Mouse (Mus musculus): Measurements from ENCODE around the gene Rnf121. TPM values are rescaled to one million over a fixed set of nuclear protein-coding genes. Genes with fewer than 3 reads are reported as not detected.

The Rnf121 gene
- polyA plus RNA-seq (2014; fragmentation: Illumina TruSeq; extraction: RNeasy Lipid Tissue Mini Kit (QIAGEN cat#74804); ENCODE audit: low read depth, low replicate concordance) = 16.5 TPM

DNA sequence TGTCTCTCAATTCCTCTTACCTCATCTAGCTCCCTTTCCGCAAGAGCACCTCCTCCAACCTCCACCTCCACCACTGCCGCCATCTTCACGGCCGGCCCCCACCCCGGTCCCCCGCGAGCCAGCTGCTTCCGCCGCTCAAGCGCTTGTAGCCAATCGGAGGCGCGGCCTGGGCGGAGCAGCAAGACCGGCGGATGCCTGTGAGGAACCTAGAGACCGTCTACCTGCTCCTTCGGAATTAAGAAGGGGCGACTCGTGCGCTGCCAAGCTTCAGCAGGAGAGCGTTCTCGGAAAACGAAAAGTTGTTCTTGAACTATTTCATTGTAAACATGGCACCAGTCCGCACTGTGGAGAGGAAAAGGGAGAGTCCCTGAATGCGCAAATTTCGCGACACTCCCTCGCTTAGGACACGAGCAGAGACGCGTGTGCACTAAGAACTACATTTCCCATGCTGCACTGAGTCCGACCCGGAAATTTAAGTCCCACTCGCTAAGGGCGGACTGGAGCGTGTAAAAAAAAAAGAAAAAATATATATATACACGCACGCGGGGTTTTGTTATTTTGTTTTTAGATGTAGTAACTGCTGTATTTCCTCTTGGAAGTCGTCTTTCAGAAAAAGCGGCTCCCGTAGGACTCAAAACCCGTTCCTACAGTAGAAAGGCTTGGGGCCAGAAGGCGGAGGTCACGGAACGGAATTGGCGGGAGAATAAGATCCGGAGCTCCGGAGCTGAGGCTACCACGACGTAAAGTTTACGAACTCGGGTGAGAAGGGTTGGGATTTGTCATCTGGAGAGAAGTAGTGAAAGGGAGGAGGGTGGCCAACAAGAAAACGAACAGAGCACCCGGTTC, at the start of gene Rnf121, which contains the start of the genes Xndc1 and Xntrpc:
Rnf121 (minus strand) TSS at position 424 of the 846 bp plus-strand sequence.
Xndc1 (plus strand) TSS at position 466 of the 846 bp plus-strand sequence.
Xntrpc (plus strand) TSS at position 668 of the 846 bp plus-strand sequence.

DNA sequence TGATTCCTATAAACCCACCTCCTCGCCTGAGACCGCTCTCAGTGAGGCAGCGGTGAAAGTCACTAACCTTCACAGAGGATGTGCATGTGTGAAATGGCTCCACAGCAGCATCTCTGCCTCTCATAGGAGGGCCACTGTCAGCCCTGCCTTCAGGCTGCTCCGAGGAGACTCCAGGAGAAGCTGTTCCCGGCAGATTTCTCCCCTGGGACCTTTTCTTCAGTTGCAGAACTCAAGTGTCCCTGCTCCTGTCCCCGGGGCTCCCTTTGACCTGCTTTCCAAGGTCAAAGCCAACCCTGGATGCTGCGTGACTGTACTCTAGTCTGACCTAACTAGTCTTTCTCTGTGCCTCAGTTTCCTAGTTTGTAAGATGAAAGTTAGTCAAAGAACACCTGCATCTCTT, 43.9 kb upstream of the Rnf121 start, which contains the start of gene Art5:
Art5 (minus strand) TSS at position 319 of the 400 bp plus-strand sequence.

DNA sequence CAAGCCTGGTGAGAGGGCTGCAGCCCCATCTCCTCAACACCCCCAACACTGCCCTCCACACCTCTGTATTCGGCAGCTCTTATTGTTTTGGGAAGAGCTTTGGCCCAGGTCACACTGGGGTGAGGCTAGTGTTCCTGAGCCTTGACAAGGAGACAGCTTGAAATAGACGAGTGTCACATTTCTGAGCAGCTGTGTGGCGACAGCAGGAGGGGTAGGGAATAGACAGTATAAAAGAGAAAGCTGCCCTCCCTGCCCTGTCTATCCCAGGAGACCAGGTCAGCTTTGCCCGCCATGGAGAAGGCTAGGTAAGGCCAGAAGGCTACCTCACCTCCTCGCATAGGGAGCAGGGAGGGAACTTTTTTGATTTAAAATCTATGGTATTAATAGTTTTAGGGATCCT, 36.2 kb upstream of the Rnf121 start, which contains the start of gene Art1:
Art1 (plus strand) TSS at position 257 of the 400 bp plus-strand sequence.

DNA sequence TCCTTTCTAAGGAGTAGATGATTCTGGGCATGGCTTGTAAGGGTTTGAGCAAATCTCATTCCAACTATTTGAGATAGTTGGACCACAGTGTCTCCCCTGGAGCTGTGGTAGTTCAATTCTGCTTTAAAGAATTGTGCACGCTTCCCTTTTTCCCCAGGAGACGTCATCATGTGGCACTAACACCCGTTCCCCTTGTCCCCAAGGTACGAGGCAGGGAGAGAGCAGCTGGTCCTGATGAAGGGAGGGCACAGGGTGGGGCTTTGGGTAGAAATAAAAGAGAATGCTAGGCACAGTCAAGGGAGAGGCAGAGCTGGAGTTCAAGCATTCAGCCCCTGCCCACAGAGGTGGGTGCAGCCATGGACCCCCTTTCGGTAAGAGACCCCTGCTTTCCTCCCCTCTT, 17.5 kb upstream of the Rnf121 start, which contains the start of gene Trpc2:
Trpc2 (plus strand) TSS at position 301 of the 400 bp plus-strand sequence.

DNA sequence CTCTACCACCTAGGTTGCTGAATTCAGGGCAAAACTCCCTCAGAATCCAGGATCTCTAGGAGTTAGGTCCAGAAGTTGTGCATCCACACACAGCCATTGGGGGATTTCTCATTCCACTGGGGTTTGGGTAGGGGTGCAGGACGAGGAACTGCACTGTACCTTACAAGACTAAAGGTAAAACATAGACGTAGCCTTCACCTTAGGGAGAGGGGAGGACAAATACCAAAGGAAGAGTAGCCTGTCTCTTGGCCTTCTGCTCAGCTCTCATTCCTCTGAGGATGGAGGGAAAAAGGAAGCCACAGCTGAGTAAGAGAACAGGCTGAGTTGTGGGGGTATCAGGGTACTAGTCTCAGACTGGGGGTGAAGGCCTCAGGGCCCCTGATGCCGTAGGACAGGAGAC, 46.7 kb downstream of the Rnf121 start, which contains the start of gene Il18bp:
Il18bp (minus strand) TSS at position 101 of the 400 bp plus-strand sequence.

Other genes starting within 250 kb of the Rnf121 start
- gene Phox2a, start 247.2 kb downstream of the Rnf121 start, polyA plus RNA-seq (2014; fragmentation: Illumina TruSeq; extraction: RNeasy Lipid Tissue Mini Kit (QIAGEN cat#74804); ENCODE audit: low read depth, low replicate concordance) = not detected
- gene Inppl1, start 227.2 kb downstream of the Rnf121 start, polyA plus RNA-seq (2014; fragmentation: Illumina TruSeq; extraction: RNeasy Lipid Tissue Mini Kit (QIAGEN cat#74804); ENCODE audit: low read depth, low replicate concordance) = 25.5 TPM
- gene Folr2, start 208.3 kb downstream of the Rnf121 start, polyA plus RNA-seq (2014; fragmentation: Illumina TruSeq; extraction: RNeasy Lipid Tissue Mini Kit (QIAGEN cat#74804); ENCODE audit: low read depth, low replicate concordance) = not detected
- gene Anapc15, start 201.8 kb downstream of the Rnf121 start, polyA plus RNA-seq (2014; fragmentation: Illumina TruSeq; extraction: RNeasy Lipid Tissue Mini Kit (QIAGEN cat#74804); ENCODE audit: low read depth, low replicate concordance) = 16.7 TPM
- gene Folr1, start 194.7 kb downstream of the Rnf121 start, polyA plus RNA-seq (2014; fragmentation: Illumina TruSeq; extraction: RNeasy Lipid Tissue Mini Kit (QIAGEN cat#74804); ENCODE audit: low read depth, low replicate concordance) = 65.8 TPM
- gene Lamtor1, start 159.6 kb downstream of the Rnf121 start, polyA plus RNA-seq (2014; fragmentation: Illumina TruSeq; extraction: RNeasy Lipid Tissue Mini Kit (QIAGEN cat#74804); ENCODE audit: low read depth, low replicate concordance) = 9.7 TPM
- gene Tomt, start 159.1 kb downstream of the Rnf121 start, polyA plus RNA-seq (2014; fragmentation: Illumina TruSeq; extraction: RNeasy Lipid Tissue Mini Kit (QIAGEN cat#74804); ENCODE audit: low read depth, low replicate concordance) = not detected
- 4.3 TPM for gene Lrrc51, start 131.6 kb downstream of the Rnf121 start, polyA plus RNA-seq (2014; fragmentation: Illumina TruSeq; extraction: RNeasy Lipid Tissue Mini Kit (QIAGEN cat#74804); ENCODE audit: low read depth, low replicate concordance)
- gene Numa1, start 131.4 kb downstream of the Rnf121 start, polyA plus RNA-seq (2014; fragmentation: Illumina TruSeq; extraction: RNeasy Lipid Tissue Mini Kit (QIAGEN cat#74804); ENCODE audit: low read depth, low replicate concordance) = 58.5 TPM
- gene Il18bp, start 46.8 kb downstream of the Rnf121 start, polyA plus RNA-seq (2014; fragmentation: Illumina TruSeq; extraction: RNeasy Lipid Tissue Mini Kit (QIAGEN cat#74804); ENCODE audit: low read depth, low replicate concordance) = 9.1 TPM
- 9.9 TPM for gene Xndc1, start within 50 bp of the Rnf121 start, polyA plus RNA-seq (2014; fragmentation: Illumina TruSeq; extraction: RNeasy Lipid Tissue Mini Kit (QIAGEN cat#74804); ENCODE audit: low read depth, low replicate concordance)
- not detected for gene Xntrpc, start 244 bp upstream of the Rnf121 start, polyA plus RNA-seq (2014; fragmentation: Illumina TruSeq; extraction: RNeasy Lipid Tissue Mini Kit (QIAGEN cat#74804); ENCODE audit: low read depth, low replicate concordance)
- not detected for gene Trpc2, start 17.6 kb upstream of the Rnf121 start, polyA plus RNA-seq (2014; fragmentation: Illumina TruSeq; extraction: RNeasy Lipid Tissue Mini Kit (QIAGEN cat#74804); ENCODE audit: low read depth, low replicate concordance)
- not detected for gene Art1, start 36.3 kb upstream of the Rnf121 start, polyA plus RNA-seq (2014; fragmentation: Illumina TruSeq; extraction: RNeasy Lipid Tissue Mini Kit (QIAGEN cat#74804); ENCODE audit: low read depth, low replicate concordance)
- gene Art5, start 44.0 kb upstream of the Rnf121 start, polyA plus RNA-seq (2014; fragmentation: Illumina TruSeq; extraction: RNeasy Lipid Tissue Mini Kit (QIAGEN cat#74804); ENCODE audit: low read depth, low replicate concordance) = not detected
- gene Chrna10, start 51.4 kb upstream of the Rnf121 start, polyA plus RNA-seq (2014; fragmentation: Illumina TruSeq; extraction: RNeasy Lipid Tissue Mini Kit (QIAGEN cat#74804); ENCODE audit: low read depth, low replicate concordance) = not detected
- 33.4 TPM for gene Nup98, start 144.7 kb upstream of the Rnf121 start, polyA plus RNA-seq (2014; fragmentation: Illumina TruSeq; extraction: RNeasy Lipid Tissue Mini Kit (QIAGEN cat#74804); ENCODE audit: low read depth, low replicate concordance)
- 25.3 TPM for gene Pgap2, start 144.7 kb upstream of the Rnf121 start, polyA plus RNA-seq (2014; fragmentation: Illumina TruSeq; extraction: RNeasy Lipid Tissue Mini Kit (QIAGEN cat#74804); ENCODE audit: low read depth, low replicate concordance)
- gene Rhog, start 190.6 kb upstream of the Rnf121 start, polyA plus RNA-seq (2014; fragmentation: Illumina TruSeq; extraction: RNeasy Lipid Tissue Mini Kit (QIAGEN cat#74804); ENCODE audit: low read depth, low replicate concordance) = 1.2 TPM
- gene Stim1, start 202.3 kb upstream of the Rnf121 start, polyA plus RNA-seq (2014; fragmentation: Illumina TruSeq; extraction: RNeasy Lipid Tissue Mini Kit (QIAGEN cat#74804); ENCODE audit: low read depth, low replicate concordance) = 5.1 TPM

All from kidney, adult 10 weeks (tissue).